Mouse (Mus musculus) G1E (cell line): ENCODE data around the gene Cybrd1. TPM values are rescaled to one million over a fixed set of nuclear protein-coding genes. Genes with fewer than 3 reads are reported as not detected.
A peak's percentile ranks its signal among the peaks of the same experiment; 100 is the strongest.

Experiments used
- ATAC-seq: 2 replicates; pipeline ENCODE4 v1.8.0; 2016; ENCODE audit warnings: mild to moderate bottlenecking; ENCODE audit not compliant: insufficient number of reproducible peaks, poor library complexity, low FRiP score, severe bottlenecking; ENCODE audit errors: extremely low read depth
- DNase-seq: peaks from one replicate; pipeline ENCODE4 v3.0.0; 2012; ENCODE audit warnings: low spot score
- H3K27me3 ChIP-seq: 2 replicates; pipeline ENCODE4 v1.6.1; 2012; ENCODE audit warnings: mild to moderate bottlenecking, low read length, inconsistent platforms; ENCODE audit not compliant: insufficient read depth
- H3K36me3 ChIP-seq: replicated peaks from 2 replicates; pipeline ENCODE3; 2012; ENCODE audit warnings: mild to moderate bottlenecking, inconsistent platforms
- H3K4me1 ChIP-seq: 2 replicates; pipeline ENCODE4 v1.6.1; 2012; ENCODE audit warnings: low read depth, low read length, inconsistent platforms, mixed read lengths; ENCODE audit not compliant: insufficient read depth
- H3K4me3 ChIP-seq: 2 replicates; pipeline ENCODE4 v1.5.1; 2012; ENCODE audit warnings: low read depth, mild to moderate bottlenecking, inconsistent platforms, low read length, moderate library complexity, mixed read lengths
- H3K9me3 ChIP-seq: replicated peaks from 2 replicates; pipeline ENCODE4 v1.6.1; 2012; ENCODE audit warnings: inconsistent platforms
- CTCF ChIP-seq: IDR thresholded peaks from 2 replicates; pipeline ENCODE4 v1.5.1; 2012; ENCODE audit warnings: low read depth, low read length, inconsistent platforms, mixed read lengths
- GATA1 ChIP-seq: IDR thresholded peaks from 2 replicates; pipeline ENCODE4 v1.6.1; 2012; ENCODE audit warnings: borderline replicate concordance, low read length, inconsistent platforms, mixed read lengths
- GATA2 ChIP-seq: IDR thresholded peaks from 2 replicates; pipeline ENCODE4 v1.6.1; 2012; ENCODE audit warnings: low read depth, low read length, inconsistent platforms, borderline replicate concordance
- POLR2AphosphoS5 ChIP-seq: IDR thresholded peaks from 2 replicates; pipeline ENCODE4 v1.6.1; 2012; ENCODE audit warnings: low read depth, low read length, inconsistent platforms; ENCODE audit not compliant: insufficient replicate concordance
- TAL1 ChIP-seq: conservative IDR thresholded peaks from 2 replicates; pipeline ENCODE4 v1.6.1; 2012; ENCODE audit warnings: low read depth, low read length, inconsistent platforms, mixed read lengths
- polyA plus RNA-seq: library from polyadenylated mRNA; stranded (reverse); fragments of >175 nt; gene quantifications from 2 replicates; pipeline ENCODE4 v1.2.3, GENCODE M21; 2012
- total RNA-seq, 2 experiments: library from RNA; stranded (forward) in 1 of 2; stranded (reverse) in 1 of 2; fragments of 200-1000 nt in 1 of 2; fragments of >200 nt in 1 of 2; fragmentation: Nextera tagmentation in 1 of 2; gene quantifications; 2 replicates each; pipeline ENCODE4 v1.2.3; 2014 to 2017

Cybrd1 gene
- total RNA-seq (2014; fragmentation: Nextera tagmentation) (0.24 TPM in 1 of 2 replicates, not detected in the other), total RNA-seq (2017) (0.06 and 0.11 TPM in 2 replicates), polyA plus RNA-seq (not detected in 2 replicates)

DNA sequence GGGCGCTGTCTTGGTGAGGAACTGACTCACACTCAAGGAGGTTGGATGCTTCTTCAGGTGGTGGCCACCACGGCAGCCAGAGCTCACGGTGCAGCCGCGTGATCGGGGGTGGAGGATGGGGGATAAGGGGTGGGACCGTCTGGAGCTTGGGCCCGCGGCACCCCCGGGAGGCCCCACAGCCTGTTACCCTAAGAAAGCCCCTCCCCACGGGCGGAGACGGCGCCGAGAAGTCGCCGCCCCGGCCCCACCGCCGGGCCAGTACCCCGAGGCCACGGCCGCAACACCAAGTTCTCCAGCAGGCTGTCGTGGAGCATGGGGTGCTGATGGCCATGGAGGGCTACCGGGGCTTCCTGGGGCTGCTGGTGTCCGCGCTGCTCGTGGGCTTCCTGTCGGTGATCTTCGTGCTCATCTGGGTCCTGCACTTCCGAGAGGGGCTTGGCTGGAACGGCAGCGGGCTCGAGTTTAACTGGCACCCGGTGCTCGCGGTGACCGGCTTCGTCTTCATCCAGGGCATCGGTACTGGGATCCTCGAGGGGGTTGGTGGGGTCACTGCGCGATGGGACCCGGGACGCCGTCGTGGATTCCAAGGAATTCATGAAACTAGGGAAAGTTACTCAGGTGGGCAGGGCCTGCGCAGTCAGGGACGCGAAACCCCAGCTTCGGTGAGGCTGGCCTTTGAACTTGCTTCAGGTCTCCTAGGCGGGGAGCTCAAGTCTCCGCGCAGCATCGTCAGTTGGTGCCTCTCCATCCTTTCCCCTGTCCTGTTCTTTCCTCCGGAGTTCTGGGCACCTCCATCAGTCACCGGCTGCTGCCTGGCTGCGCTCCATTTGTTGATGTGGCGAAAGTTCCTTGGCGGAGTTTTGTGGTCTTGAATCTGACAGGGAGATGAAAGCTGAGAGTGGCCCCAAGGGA lies at the start of gene Cybrd1:
Cybrd1 (plus strand) TSS at position 127 of the 912 bp plus-strand sequence.
- no peaks in the 10 kb centered on the region for H3K4me1 ChIP-seq
- peaks cover 6% of the 10 kb centered on the region; the same call in 1 of the 2 replicates for H3K27me3 ChIP-seq
- DNase-seq (no peak), ATAC-seq (no peak)
- no peaks in the 10 kb centered on the region for H3K36me3 ChIP-seq
- H3K9me3 ChIP-seq: no peaks in the 10 kb centered on the region; the same call in 1 of the 2 replicates
- TF ChIP-seq GATA1: no peak
- no peak for TF ChIP-seq GATA2
- TF ChIP-seq CTCF: no peak
- no peak for TF ChIP-seq POLR2AphosphoS5
- TF ChIP-seq TAL1: no peak
- no peak within 1 kb of the TSS for H3K4me3 ChIP-seq

DNA sequence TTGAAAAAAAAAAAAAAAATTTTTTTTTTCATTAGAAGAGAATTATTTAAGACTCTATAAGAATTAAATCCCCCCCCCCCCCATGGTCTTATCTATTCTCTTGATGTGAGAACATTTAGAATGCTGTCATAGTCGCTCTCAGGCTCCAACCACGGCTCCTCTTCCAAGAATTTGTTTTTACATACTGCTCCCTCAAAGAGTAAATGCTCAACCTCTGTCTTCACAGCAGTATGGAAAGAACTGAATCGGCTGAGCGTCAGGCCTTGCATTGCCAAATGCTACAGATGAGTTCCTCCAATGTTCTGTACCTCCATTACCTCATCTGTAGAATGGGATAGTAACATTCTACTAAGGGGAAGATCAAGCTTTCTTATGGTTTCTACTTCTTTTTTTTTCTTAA lies 46.1 kb upstream of the Cybrd1 start:
- peaks cover 27% of the 10 kb centered on the region for H3K36me3 ChIP-seq
- no peak for TF ChIP-seq CTCF
- TF ChIP-seq GATA2: no peak
- TF ChIP-seq POLR2AphosphoS5: no peak
- no peak for TF ChIP-seq GATA1
- TF ChIP-seq TAL1: no peak
- DNase-seq (no peak), ATAC-seq (no peak)
- H3K27me3 ChIP-seq: no peaks in the 10 kb centered on the region
- H3K4me1 ChIP-seq: peaks cover 12% of the 10 kb centered on the region
- no peak overlapping the region for H3K4me3 ChIP-seq
- H3K9me3 ChIP-seq: no peaks in the 10 kb centered on the region

DNA sequence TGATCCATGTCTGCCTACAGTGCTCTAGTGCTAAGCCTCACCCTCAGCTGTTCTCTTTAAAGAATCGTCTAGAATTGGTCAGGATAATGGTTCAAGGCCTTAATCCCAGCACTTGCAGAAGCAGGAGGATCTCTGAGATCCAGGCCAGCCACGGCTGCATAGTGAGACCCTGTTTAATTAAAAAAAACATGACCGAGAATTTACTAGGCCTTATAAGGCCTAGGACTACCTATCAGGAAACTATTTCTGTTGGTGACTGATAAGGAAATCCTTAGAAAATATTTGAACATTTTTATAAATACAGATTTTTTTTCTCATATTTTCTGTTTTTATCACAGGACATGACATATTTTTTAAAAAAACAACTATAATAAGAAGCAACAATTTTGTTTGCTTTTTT lies 44.4 kb upstream of the Cybrd1 start:
- no peak for ATAC-seq
- H3K27me3 ChIP-seq: no peaks in the 10 kb centered on the region
- no peak for DNase-seq
- H3K4me1 ChIP-seq: peaks cover 12% of the 10 kb centered on the region
- TF ChIP-seq GATA1 (no peak), TAL1 (no peak)
- peaks cover 42% of the 10 kb centered on the region for H3K36me3 ChIP-seq
- no peak overlapping the region for H3K4me3 ChIP-seq
- H3K9me3 ChIP-seq: no peaks in the 10 kb centered on the region

DNA sequence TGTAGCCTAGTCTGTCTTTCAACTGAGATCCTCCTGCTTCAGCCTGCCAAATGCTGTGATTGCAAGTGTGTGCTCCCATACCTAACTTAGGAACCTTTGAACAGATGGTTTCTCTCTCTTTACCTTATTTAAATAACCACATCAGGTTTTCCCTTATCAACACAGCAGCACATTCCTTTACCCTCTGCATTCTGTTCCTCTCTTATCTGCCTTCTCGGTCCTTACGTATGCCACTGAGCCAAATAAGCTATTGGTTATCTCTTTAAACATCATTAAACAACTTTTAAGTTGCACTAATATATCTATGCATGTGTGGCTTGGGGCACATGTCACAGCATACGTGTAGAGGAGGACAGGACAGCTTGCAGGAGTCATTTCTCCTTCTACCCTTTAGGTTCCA lies 43.9 kb upstream of the Cybrd1 start:
- no peaks in the 10 kb centered on the region for H3K27me3 ChIP-seq
- H3K9me3 ChIP-seq: no peaks in the 10 kb centered on the region
- no peak overlapping the region for H3K4me3 ChIP-seq
- H3K36me3 ChIP-seq: peaks cover 43% of the 10 kb centered on the region
- TF ChIP-seq POLR2AphosphoS5 (no peak), TAL1 (peak; percentile 41; the same call in 1 of the 2 replicates)
- peak; percentile 49; the same call in 1 of the 2 replicates for ATAC-seq
- peaks cover 12% of the 10 kb centered on the region for H3K4me1 ChIP-seq
- no peak for DNase-seq

DNA sequence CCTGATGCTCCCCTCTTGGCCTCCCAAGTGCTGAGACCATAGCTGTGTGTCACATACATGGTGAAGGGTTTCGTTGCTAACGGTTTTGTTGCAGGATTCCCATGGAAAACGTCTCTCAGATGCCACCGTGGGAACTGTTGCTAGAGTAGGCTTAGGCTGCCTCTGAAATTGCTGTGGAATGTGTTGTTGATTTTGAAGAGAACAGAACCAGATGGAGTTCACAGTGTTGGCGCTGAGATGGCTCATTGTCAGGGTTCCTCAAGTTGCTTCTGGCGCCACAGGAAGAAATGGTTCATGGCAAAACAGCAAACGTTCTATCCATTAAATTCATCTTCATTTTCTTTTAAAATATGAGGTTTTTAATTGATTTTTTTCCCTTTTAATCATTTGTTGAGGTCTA lies 35.3 kb upstream of the Cybrd1 start:
- Histone ChIP-seq H3K4me1 (no peaks in the 10 kb centered on the region), H3K9me3 (no peaks in the 10 kb centered on the region), H3K4me3 (no peak overlapping the region), H3K36me3 (peaks cover 77% of the 10 kb centered on the region), H3K27me3 (no peaks in the 10 kb centered on the region)
- DNase-seq (no peak), ATAC-seq (no peak)
- TF ChIP-seq POLR2AphosphoS5: no peak
- no peak for TF ChIP-seq GATA2
- no peak for TF ChIP-seq GATA1
- no peak for TF ChIP-seq TAL1
- no peak for TF ChIP-seq CTCF

DNA sequence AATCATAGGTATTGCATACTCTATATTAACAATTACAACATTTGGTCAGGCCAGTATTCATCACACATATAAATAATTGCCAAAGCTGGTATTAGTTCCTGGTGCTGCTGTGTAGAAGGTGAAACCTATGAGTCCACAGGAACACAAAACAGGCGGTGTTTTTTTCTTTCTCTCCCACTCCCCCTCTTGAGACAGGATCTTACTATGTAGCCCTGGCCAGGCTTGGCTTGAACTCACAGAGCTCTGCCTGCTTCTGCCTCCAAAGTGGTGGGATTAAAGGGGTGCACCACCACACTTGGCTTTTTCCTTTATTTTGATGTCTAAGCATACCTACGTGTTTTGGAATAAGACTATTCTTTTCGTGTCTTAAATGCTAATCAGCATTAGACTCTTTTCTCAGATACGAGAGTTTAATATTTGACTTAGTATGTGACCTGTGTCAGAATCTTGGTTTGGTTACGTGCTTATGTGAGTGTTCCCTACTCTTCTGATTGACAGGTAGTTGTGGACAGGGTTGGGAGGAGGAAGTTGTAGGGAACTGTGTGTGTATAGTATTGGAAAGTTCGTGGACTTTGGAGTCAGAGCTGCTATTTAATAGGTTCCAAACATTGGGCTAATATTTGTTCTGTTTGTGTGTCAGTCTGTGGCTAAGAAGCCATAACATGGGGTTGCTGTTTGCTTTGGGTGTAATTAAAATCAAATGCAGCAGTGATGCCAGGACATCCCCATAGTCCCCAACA lies 34.1 kb upstream of the Cybrd1 start:
- Histone ChIP-seq H3K36me3 (peaks cover 78% of the 10 kb centered on the region), H3K9me3 (no peaks in the 10 kb centered on the region), H3K4me1 (no peaks in the 10 kb centered on the region), H3K27me3 (no peaks in the 10 kb centered on the region), H3K4me3 (no peak overlapping the region)
- ATAC-seq (no peak), DNase-seq (no peak)
- no peak for TF ChIP-seq GATA1
- no peak for TF ChIP-seq POLR2AphosphoS5
- TF ChIP-seq TAL1: no peak
- no peak for TF ChIP-seq CTCF
- TF ChIP-seq GATA2: no peak
